Mouse (Mus musculus) ovary, postnatal 36 days (tissue): ENCODE data around the gene Vmn2r29.
"Not testable (repeated sequence)": the region's sequence is repeated elsewhere in the genome, so short reads cannot be mapped to it uniquely, and the experiment has no call there.

Source experiments
- DNase-seq: peaks from one replicate; pipeline ENCODE4 v3.0.0; 2022; ENCODE audit warnings: low spot score, mixed read lengths

Vmn2r29 gene

GRCm38 (mm10) chr7:7247228-7247627 lies at the start of gene Vmn2r29:
Vmn2r29 (minus strand) TSS chr7:7247328.
- not testable (repeated sequence) for DNase-seq

GRCm38 (mm10) chr7:7295595-7295994 lies 48.5 kb upstream of the Vmn2r29 start:
- DNase-seq = no peak

GRCm38 (mm10) chr7:7281383-7281782 lies 34.3 kb upstream of the Vmn2r29 start:
- DNase-seq = no peak

- peak; percentile 88 for DNase-seq
Measured at GRCm38 (mm10) chr7:7277966-7278567, 30.9 kb upstream of the Vmn2r29 start, which contains the start of gene Gm45844. Gm45844 (minus strand) TSS chr7:7278289.

GRCm38 (mm10) chr7:7277556-7277955 lies 30.4 kb upstream of the Vmn2r29 start:
- peak; percentile 29 for DNase-seq

DNA sequence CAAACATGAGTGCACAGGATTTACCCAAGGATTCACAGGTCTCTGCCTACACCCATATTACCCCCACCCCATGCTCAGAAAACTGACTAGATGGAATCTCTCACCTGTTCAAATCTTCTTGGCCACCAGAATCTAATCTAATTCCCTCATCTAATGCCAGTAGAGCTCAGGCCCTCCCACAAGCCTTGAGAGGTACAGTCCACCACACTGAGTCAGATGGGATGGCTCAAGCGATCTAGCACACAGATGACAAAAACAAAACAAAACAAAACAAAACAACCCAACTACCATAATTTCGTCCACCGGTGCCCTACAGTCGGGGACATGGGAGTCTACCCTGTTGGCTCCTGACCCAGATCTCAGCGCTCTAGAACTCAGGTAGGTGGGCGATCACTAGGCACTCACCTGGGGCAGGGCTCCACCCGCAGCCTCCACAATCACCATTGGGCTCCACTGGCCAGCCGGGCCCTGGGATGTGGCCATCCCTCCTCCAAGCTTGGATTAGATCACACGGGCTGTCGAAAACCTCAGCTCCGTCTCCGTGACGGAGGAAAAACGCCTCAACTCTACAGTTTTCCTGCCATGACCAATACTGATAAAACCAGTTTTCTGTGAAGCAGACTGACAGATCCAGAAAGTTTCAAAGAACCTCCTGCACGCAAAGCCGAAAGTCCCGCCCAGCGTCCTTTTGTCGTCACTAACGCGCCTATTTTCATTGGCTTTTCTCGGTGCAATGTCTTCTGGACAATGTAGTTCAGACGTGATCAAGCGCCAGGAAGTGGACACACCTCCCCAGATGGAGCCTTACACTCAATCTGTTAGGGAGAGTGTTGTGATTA lies 37.6 kb downstream of the Vmn2r29 start, which contains the start of gene Zfp772:
Gene Zfp772 (minus strand): TSS at position 686 of the 839 bp plus-strand sequence.
- DNase-seq = peak; percentile 17

- DNase-seq = peak; percentile 63
Measured at GRCm38 (mm10) chr7:7188191-7188942, 58.8 kb downstream of the Vmn2r29 start.

- no peak for DNase-seq
Measured at GRCm38 (mm10) chr7:7187417-7188190, 59.5 kb downstream of the Vmn2r29 start.

DNA sequence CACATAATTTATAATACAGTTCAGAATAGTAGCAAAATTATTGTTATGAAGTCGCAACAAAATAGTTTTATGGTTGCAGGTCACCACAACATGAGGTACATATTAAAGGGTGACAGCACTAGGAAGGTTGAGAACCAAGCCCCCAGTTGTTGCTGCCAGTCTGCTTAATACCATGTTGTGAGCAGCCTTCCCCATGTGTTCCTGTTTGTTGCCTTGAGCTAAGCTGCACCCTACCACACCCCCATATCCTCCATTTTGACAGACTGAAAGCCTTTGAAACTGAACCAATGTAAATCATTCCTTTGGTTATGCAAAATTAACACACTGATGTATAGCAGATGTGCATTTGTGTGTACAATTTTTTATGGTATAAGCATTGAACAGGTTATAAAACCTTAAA lies 61.2 kb downstream of the Vmn2r29 start:
- DNase-seq = no peak
